Mouse (Mus musculus): ENCODE results near the gene Manbal.

DNA sequence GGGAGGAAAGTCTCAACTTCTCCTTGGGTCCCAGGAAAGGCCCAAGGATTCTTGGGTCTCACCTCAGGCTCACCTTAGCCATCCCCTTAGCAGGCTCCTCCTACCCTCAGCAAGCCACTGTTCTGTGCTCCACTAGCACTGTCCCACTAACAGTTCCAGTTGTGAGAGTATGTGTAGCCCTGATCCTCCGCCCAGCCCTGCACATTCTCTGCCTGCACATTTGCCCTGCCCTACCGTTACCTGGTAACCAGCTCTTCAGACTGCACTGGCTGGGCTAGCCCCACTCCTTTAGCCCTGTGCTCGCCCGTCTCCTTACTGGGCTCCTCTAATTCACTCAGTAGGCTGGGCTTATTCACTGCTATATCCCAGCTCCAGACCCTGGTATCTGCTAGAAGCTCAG, 53.0 kb downstream of the Manbal start:
- TF ChIP-seq POLR2A (IDR thresholded peaks at IDR 0.05; ENCODE audit: borderline replicate concordance, extremely low read depth, insufficient read depth, insufficient read length, poor library complexity, severe bottlenecking) = no peak
- no peak for TF ChIP-seq CTCF (IDR thresholded peaks at IDR 0.05; ENCODE audit: borderline replicate concordance, extremely low read depth, insufficient read depth, insufficient read length)

Data from brain, embryonic 14.5 days (tissue).